Mouse (Mus musculus): ENCODE measurements around the gene Chaf1a. TPM values are rescaled to one million over a fixed set of nuclear protein-coding genes. Genes with fewer than 3 reads are reported as not detected.

Gene Chaf1a
- total and polyA plus RNA-seq, 2 experiments from 2014 or later, result 2.7 to 2.8 TPM

GRCm38 (mm10) chr17:56010255-56010654 lies 30.0 kb upstream of the Chaf1a start:
- peak overlapping the region; percentile 72 for H3K9ac ChIP-seq (replicated peaks; ENCODE audit: low read length, poor library complexity, severe bottlenecking)

GRCm38 (mm10) chr17:56010681-56011080 lies 29.6 kb upstream of the Chaf1a start:
- Histone ChIP-seq H3K4me3 (ENCODE audit: low read depth, low read length) (peak overlapping the region; percentile 66), H3K27me3 (ENCODE audit: insufficient read depth, low read length) (no peaks in the 10 kb centered on the region), H3K4me1 (ENCODE audit: insufficient read depth, low read length) (peaks cover 11% of the 10 kb centered on the region), H3K36me3 (ENCODE audit: insufficient read depth, low read length) (peaks cover 24% of the 10 kb centered on the region), H3K27ac (ENCODE audit: low read depth, low read length) (no peak overlapping the region), H3K4me2 (ENCODE audit: low read depth, low read length, poor library complexity, severe bottlenecking) (peak overlapping the region; percentile 96), H3K9me3 (ENCODE audit: low read length) (no peaks in the 10 kb centered on the region), H3K9ac (replicated peaks; ENCODE audit: low read length, poor library complexity, severe bottlenecking) (peak overlapping the region; percentile 72)
- ATAC-seq (ENCODE audit: low FRiP score), result no peak
- WGBS, result 6% methylated on average over 9 of the region's 9 CpGs
- TF ChIP-seq CTCF (IDR thresholded peaks at IDR 0.05), result peak; percentile 91
- DNase-seq (ENCODE audit: low spot score), result peak; percentile 42

More at GRCm38 (mm10) chr17:56010255-56010654, 30.0 kb upstream of the Chaf1a start:
- Histone ChIP-seq H3K4me1 (ENCODE audit: insufficient read depth, low read length) (peaks cover 11% of the 10 kb centered on the region), H3K9me3 (ENCODE audit: low read length) (no peaks in the 10 kb centered on the region), H3K4me3 (ENCODE audit: low read depth, low read length) (peak overlapping the region; percentile 66), H3K4me2 (ENCODE audit: low read depth, low read length, poor library complexity, severe bottlenecking) (peak overlapping the region; percentile 96), H3K36me3 (ENCODE audit: insufficient read depth, low read length) (peaks cover 20% of the 10 kb centered on the region; the same call in 1 of the 2 replicates), H3K27me3 (ENCODE audit: insufficient read depth, low read length) (no peaks in the 10 kb centered on the region), H3K27ac (ENCODE audit: low read depth, low read length) (no peak overlapping the region)
- no peak for ATAC-seq (ENCODE audit: low FRiP score)
- WGBS, result 71% methylated on average over 14 of the region's 14 CpGs
- no peak for DNase-seq (ENCODE audit: low spot score)
- no peak for TF ChIP-seq CTCF (IDR thresholded peaks at IDR 0.05)

GRCm38 (mm10) chr17:56011441-56011840 lies 28.8 kb upstream of the Chaf1a start:
- DNase-seq (ENCODE audit: low spot score) (no peak), ATAC-seq (ENCODE audit: low FRiP score) (no peak)
- no peak for TF ChIP-seq CTCF (IDR thresholded peaks at IDR 0.05)
- Histone ChIP-seq H3K9me3 (ENCODE audit: low read length) (no peaks in the 10 kb centered on the region), H3K4me2 (ENCODE audit: low read depth, low read length, poor library complexity, severe bottlenecking) (no peak overlapping the region), H3K36me3 (ENCODE audit: insufficient read depth, low read length) (peaks cover 32% of the 10 kb centered on the region), H3K27ac (ENCODE audit: low read depth, low read length) (no peak overlapping the region), H3K9ac (replicated peaks; ENCODE audit: low read length, poor library complexity, severe bottlenecking) (no peak overlapping the region), H3K4me1 (ENCODE audit: insufficient read depth, low read length) (peaks cover 11% of the 10 kb centered on the region), H3K4me3 (ENCODE audit: low read depth, low read length) (no peak overlapping the region), H3K27me3 (ENCODE audit: insufficient read depth, low read length) (no peaks in the 10 kb centered on the region)
- WGBS, result 85% methylated on average over 7 of the region's 7 CpGs

- H3K27ac ChIP-seq (ENCODE audit: low read depth, low read length), result no peak overlapping the region
- WGBS, result 93% methylated on average over 9 of the region's 9 CpGs
- no peaks in the 10 kb centered on the region for H3K9me3 ChIP-seq (ENCODE audit: low read length)
- TF ChIP-seq CTCF (IDR thresholded peaks at IDR 0.05), result no peak
- no peak overlapping the region for H3K9ac ChIP-seq (replicated peaks; ENCODE audit: low read length, poor library complexity, severe bottlenecking)
- H3K27me3 ChIP-seq (ENCODE audit: insufficient read depth, low read length), result no peaks in the 10 kb centered on the region
- no peak overlapping the region for H3K4me3 ChIP-seq (ENCODE audit: low read depth, low read length)
- H3K36me3 ChIP-seq (ENCODE audit: insufficient read depth, low read length), result peaks cover 61% of the 10 kb centered on the region
- DNase-seq (ENCODE audit: low spot score) (no peak), ATAC-seq (ENCODE audit: low FRiP score) (no peak)
- no peak overlapping the region for H3K4me2 ChIP-seq (ENCODE audit: low read depth, low read length, poor library complexity, severe bottlenecking)
- H3K4me1 ChIP-seq (ENCODE audit: insufficient read depth, low read length), result peaks cover 6% of the 10 kb centered on the region
These were observed 24.9 kb upstream of the Chaf1a start for GRCm38 (mm10) chr17:56015293-56015692.

GRCm38 (mm10) chr17:56016382-56016781 lies 23.9 kb upstream of the Chaf1a start:
- no peak for DNase-seq (ENCODE audit: low spot score)
- H3K4me1 ChIP-seq (ENCODE audit: insufficient read depth, low read length), result no peaks in the 10 kb centered on the region
- peaks cover 60% of the 10 kb centered on the region for H3K36me3 ChIP-seq (ENCODE audit: insufficient read depth, low read length)
- H3K4me3 ChIP-seq (ENCODE audit: low read depth, low read length), result no peak overlapping the region
- H3K9me3 ChIP-seq (ENCODE audit: low read length), result no peaks in the 10 kb centered on the region
- no peak overlapping the region for H3K4me2 ChIP-seq (ENCODE audit: low read depth, low read length, poor library complexity, severe bottlenecking)
- no peaks in the 10 kb centered on the region for H3K27me3 ChIP-seq (ENCODE audit: insufficient read depth, low read length)
- WGBS, result 89% methylated on average over 8 of the region's 8 CpGs
- no peak for ATAC-seq (ENCODE audit: low FRiP score)
- no peak overlapping the region for H3K9ac ChIP-seq (replicated peaks; ENCODE audit: low read length, poor library complexity, severe bottlenecking)
- no peak overlapping the region for H3K27ac ChIP-seq (ENCODE audit: low read depth, low read length)
- TF ChIP-seq CTCF (IDR thresholded peaks at IDR 0.05), result no peak

- Histone ChIP-seq H3K4me3 (ENCODE audit: low read depth, low read length) (no peak overlapping the region), H3K27me3 (ENCODE audit: insufficient read depth, low read length) (no peaks in the 10 kb centered on the region), H3K27ac (ENCODE audit: low read depth, low read length) (no peak overlapping the region), H3K9me3 (ENCODE audit: low read length) (no peaks in the 10 kb centered on the region), H3K36me3 (ENCODE audit: insufficient read depth, low read length) (peaks cover 54% of the 10 kb centered on the region), H3K4me2 (ENCODE audit: low read depth, low read length, poor library complexity, severe bottlenecking) (no peak overlapping the region), H3K4me1 (ENCODE audit: insufficient read depth, low read length) (no peaks in the 10 kb centered on the region), H3K9ac (replicated peaks; ENCODE audit: low read length, poor library complexity, severe bottlenecking) (no peak overlapping the region)
- no peak for TF ChIP-seq CTCF (IDR thresholded peaks at IDR 0.05)
- DNase-seq (ENCODE audit: low spot score) (no peak), ATAC-seq (ENCODE audit: low FRiP score) (0 out of 2 replicates have a peak, but pooled peaks have one; percentile 1)
- WGBS, result 82% methylated on average over 15 of the region's 15 CpGs
These were observed 23.1 kb upstream of the Chaf1a start for GRCm38 (mm10) chr17:56016793-56017785.
